Mouse (Mus musculus) right cerebral cortex, postnatal 14 days (tissue): Measurements from ENCODE around the gene Ccdc9b.

Experiments used
- DNase-seq: peaks from one replicate; pipeline ENCODE4 v3.0.0; 2022

Ccdc9b gene

GRCm38 (mm10) chr2:118745915-118746901, 16.3 kb downstream of the Ccdc9b start:
- peak; percentile 40 for DNase-seq

DNA sequence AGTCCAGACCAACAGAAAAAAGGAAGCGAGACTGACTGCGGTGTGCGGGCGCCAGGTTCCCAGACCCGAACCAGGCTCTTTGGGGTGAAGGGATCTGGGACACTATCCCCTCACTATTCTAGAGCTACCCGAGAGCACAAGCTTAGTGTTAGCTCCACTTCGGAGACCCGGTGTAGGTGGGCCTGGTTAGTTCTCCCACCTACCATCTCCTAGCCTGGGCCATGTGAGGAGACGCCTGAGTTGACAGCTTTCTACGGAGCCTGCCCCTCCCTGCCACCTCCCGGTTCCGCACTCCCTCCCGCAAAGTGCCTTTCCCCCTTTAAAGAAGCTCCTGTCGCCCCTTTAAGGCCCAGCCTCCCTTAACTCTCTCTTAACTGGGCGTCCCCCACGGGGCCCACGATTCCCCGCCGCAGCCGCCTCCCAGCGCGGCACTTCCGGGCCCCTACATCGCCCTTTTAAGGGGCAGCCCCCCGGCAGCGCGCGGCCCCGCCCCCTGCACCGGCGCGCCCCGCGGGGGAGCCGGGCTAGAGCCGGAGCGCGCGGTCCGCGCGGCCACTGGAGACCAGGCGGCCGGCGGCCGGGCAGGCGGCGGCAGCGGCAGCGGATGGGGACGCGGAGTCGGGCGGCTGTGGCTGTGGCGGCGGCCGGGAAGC, 17.1 kb downstream of the Ccdc9b start, which contains the start of gene Inafm2:
TSS of gene Inafm2 (plus strand) at position 527 of the 653 bp plus-strand sequence.
- peak; percentile 88 for DNase-seq

DNA sequence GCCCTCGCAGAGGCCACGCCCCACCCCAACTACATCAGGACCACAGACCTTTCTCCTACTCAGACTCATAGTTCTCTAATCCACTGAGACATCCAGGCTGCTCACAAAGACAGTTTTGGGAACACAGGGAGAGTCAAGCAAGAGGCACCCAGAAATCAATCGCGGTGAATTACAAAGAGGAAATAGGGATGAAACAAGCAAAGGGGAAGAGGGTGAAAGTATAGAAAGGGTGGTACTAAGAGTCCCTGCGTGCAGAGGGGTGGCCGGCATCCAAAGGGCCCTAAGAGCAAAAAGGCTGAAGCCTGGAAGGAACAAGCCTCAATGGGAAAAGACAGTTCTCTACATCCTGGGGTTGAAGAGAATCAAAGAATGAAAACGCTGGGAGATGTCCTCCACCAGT, 17.8 kb downstream of the Ccdc9b start:
- DNase-seq = no peak

- DNase-seq = no peak
These were observed 19.1 kb downstream of the Ccdc9b start for GRCm38 (mm10) chr2:118743261-118743943.

DNA sequence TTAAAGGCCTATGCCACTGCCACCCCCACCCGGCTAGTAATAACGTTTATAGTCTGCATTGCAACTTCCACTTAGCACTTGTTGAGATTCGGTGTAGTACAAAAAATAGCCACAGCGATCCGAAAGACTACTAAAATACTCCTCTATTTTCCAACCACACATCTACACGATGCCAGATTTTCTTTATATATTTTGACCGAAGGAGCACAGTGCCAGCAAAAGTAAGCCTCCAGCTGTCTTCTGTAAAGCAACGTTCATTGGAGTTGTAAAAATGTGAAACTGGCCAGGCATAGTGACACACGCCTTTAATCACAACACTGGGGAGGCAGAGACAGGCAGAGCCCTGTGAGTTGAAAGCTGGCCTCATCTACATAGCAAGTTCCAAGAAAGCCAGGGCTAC, 21.3 kb downstream of the Ccdc9b start:
- DNase-seq = no peak

DNA sequence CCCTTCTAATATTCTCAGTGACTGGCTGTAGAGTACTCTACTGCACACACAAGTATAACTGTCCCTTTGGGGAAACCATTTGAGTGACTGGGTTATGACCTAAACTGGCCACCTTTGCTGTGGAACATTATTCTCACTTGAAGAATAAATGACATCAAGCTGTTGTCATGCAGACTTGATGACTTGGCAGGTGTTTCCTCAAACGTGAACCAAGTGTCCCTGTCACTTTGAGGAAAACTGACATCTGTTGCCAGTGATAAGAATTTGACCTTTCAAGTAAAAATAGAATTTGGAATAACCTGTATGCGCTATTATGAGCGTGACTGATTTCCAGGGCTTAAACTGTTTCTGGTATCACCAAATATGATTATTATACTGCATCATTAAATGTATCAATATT, 22.1 kb downstream of the Ccdc9b start:
- DNase-seq = no peak

- DNase-seq = no peak
These were observed 29.1 kb downstream of the Ccdc9b start for GRCm38 (mm10) chr2:118733341-118733740.

DNA sequence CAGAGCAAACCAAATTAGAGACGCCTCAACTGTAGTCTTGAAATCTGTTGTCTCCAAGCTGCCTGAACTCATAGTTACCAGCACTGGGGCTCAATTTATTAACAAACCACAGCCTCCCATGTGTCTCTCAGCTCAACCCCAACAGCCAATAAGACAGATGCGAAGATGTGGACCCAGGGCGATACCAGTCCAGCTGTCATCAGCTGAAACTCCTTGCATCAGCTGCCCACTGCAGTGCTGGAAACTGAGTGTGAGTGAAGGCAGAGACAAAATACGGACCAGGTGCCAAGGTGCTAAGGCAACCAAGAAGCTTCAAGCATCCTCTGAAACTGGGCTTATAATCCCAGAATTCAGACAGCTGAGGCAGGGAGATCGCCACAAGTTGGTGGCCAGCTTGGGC, 30.5 kb downstream of the Ccdc9b start:
- no peak for DNase-seq

GRCm38 (mm10) chr2:118730622-118730915, 31.9 kb downstream of the Ccdc9b start:
- peak; percentile 86 for DNase-seq

DNA sequence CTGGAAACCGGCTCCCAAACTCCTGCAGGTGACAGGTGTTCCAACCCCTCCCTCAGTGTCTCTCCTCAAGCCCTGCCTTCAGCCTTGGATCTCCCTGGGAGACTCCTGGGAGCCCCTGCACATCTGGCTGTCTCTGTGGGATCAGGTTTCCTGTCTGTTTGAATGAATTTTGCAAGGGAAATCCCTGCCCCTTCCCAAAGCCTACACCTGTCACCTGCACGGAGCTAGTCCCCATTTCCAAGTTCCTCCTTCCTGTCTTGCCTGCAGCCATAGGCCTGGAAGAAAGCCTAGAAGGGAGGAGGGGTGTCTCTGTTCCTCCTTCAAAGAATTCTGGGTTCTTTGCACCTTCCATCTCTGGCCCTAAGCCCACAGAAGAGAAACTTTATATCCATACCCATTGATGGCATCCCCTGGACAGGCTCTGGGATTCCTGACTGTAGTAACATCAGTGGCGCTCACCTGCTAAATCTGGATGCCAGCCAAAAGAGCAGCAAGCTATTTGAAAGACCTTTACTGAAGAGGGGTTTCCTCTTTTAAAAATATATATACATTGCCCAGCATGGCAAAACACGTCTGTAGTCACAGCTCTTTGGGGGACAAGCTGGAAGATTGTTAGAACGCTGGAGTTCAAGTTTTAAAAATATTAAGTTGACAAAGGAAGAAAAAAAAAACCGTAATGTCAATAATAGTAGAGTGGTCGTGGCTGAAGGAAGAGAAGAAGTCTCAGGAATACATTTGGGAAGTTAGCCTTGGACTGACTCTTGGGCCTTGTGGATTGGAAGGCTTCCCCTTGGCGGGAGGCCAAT, 32.4 kb downstream of the Ccdc9b start:
- no peak for DNase-seq

DNA sequence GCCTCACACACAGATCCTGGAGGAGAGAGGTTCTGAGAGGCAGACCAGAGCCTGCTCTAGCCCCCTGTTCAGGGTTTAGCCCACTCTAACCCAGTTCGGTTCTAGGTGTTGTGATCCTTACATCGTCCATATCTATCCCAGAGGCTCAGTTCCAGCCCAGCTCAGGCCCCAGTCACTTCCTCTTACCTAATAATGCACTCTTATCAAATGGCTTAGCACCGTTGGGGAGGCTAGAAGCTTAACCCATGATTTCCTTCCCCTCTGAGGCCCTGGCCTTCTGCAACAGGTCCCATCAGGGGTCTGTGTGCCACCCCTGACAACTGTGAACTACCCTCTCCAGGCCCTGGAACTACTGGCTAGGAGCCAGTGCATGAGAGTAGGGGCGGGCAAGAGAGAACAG, 33.3 kb downstream of the Ccdc9b start:
- no peak for DNase-seq

DNA sequence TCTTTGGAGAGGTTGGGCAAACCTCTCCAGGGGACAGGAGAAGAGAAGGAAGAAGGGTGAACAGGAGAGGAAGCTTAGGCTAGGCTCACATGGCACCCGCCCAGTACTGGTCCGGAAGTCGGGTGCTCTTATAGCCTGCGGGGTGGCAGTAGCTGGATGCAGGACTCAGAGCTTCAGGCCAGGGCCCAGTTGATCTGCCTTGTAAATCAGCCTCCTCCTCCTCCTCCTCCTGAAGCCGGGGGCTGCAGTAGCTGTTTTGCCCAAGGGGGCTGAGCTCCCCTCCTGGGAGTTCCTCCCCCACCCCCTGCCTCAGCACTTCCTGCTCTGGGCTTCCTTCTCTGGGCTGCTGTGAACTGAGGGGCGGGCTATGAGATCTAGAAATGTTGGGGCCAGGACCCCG, 34.1 kb downstream of the Ccdc9b start, which contains the start of gene Plcb2:
TSS of gene Plcb2 (minus strand) at position 102 of the 400 bp plus-strand sequence.
- DNase-seq = no peak

GRCm38 (mm10) chr2:118727911-118728310, 34.5 kb downstream of the Ccdc9b start:
- DNase-seq = no peak

DNA sequence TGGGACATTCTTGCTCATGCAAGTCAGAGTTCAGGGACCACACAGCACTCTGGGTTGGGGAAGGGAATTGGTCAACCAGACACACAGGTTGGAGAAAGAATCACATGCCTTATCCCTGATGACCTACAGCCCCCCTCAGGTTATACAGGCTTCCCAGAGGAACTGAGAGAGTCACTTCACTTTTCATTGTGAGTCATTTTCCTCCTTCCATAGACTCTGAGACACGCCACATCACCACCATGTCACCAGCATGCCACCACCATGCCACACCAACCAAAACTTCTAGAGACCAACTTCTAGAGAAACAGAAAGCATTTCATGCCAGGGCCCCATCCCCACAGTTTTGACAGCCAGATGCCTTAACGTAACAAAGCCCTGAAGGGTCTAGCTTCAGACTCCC, 35.6 kb downstream of the Ccdc9b start:
- no peak for DNase-seq

DNA sequence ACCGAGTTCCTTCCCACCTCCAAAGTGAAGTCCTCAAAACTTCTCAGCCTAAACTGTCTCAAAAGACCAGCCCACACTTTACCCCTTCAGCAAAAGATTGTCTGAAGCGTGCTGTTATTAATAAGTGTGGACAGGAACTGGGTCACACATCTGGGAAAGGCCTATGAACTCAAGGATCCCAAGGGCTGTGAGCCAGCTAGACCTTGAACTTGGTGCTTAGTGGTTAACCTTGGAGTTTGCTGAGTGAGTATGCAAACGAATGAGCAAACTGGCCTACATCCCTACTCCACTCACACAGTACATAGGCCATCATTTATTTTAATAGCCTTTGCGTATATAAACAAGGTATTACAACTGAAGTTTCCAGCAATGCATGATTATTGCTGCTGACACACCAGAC, 37.0 kb downstream of the Ccdc9b start:
- no peak for DNase-seq

- DNase-seq = no peak
These were observed 38.6 kb downstream of the Ccdc9b start for GRCm38 (mm10) chr2:118723693-118724486.

DNA sequence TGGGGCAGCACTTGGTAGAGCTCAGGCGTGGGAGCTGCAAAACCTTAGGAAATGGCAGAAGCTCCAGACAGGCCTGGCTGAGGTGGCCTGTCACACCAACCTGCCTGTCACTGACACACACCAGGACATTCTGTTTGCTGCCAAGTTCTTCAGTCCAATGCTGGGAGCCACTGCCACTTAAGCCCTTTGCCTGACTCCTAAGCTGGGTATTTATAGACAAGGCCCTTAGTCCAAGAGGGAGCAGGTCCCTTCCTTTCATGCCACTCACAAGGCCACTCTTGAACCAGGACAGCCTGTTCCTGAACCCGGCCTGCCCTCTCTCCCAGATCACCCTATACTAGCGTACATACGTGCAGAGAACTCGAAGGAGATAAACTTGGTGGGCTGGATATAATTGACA, 45.8 kb downstream of the Ccdc9b start:
- peak; percentile 2 for DNase-seq

- peak; percentile 78 for DNase-seq
These were observed 48.2 kb downstream of the Ccdc9b start for GRCm38 (mm10) chr2:118714230-118714629.

DNA sequence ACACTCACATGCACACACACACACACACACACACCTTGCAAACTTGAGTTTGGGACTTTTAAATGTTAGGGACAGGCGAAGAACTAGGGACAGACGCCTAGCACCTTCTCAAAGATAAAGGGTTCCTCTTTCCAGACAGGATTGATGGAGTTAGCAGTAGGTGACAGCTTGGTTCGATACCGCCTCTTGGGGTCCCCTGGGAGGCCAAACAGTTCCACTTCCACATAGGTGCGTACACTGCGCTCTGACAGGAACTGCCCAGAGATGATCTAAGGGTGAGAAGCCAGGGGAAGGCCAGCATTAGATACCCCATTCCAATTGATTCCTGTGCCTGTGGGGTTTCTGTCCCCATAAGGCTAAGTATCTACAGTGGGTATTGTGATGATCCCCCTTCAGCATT, 48.8 kb downstream of the Ccdc9b start:
- no peak for DNase-seq

GRCm38 (mm10) chr2:118711038-118711494, 51.4 kb downstream of the Ccdc9b start:
- DNase-seq = peak; percentile 77

DNA sequence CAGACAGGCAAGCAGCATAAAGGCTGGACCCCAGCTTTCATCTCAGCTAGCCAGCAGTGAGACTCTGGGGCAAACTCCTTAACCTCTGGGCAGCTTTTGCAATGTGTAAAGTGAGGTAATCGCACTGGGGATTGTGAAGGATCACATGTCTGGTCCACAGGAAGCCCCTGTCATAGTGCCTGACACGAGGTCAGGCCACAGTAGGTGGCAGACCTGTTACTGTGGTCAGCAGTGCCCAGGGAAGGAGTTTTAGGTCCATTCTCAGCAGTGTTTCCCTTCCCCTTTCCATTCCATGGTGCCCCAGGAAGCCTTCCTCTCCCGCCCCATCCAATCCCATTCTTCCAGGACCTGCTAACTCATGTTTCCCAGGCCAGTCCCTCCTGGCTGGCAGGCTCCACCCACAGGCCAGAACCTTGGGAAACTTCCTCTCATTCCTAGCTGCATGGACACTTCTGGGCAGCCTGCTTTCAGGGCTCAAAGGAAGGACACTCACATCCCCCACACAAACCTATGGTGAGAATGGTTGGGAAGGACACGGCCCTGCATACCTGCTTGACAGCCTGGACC, 52.7 kb downstream of the Ccdc9b start:
- no peak for DNase-seq
